ENCODE assay signal across 25 mouse cellular contexts in genomic region chr9:56840721-56841120, GRCm38 (mm10). TPM values are rescaled to one million over a fixed set of nuclear protein-coding genes. Genes with fewer than 3 reads are reported as not detected.
DNase-seq lines count a peak whose midpoint lies in the region; ATAC-seq lines count a peak whose summit lies in the region.
"Had no signal": no experiment of that assay in that cellular context is flagged by ENCODE, and none has a peak within 500 bp of the region (broad histone marks: within the 10 kb centered on the region; RNA-seq: fewer than 3 reads in every experiment).

No protein-coding gene starts in this region.

- peak overlapping the region; percentile 6; the same call in 1 of the 2 replicates for H3K27ac ChIP-seq in forebrain, embryonic 11.5 days (ENCODE audit: low read depth, low read length)
- H3K27ac ChIP-seq in forebrain, embryonic 15.5 days (replicated peaks) = no peak overlapping the region
- 0 out of 2 replicates have a peak overlapping the region, but pooled peaks have one; percentile 30 for H3K27ac ChIP-seq in hindbrain, embryonic 13.5 days
- H3K27ac ChIP-seq in hindbrain, embryonic 10.5 days = no peak overlapping the region
- H3K27ac ChIP-seq: heart, adult 2 months; heart, embryonic 15.5 days; kidney, embryonic 15.5 days; liver, embryonic 13.5 days; midbrain, embryonic 12.5 days; stomach, postnatal 0 days had no signal

- ATAC-seq in forebrain, embryonic 11.5 days (replicated peaks; ENCODE audit: low FRiP score) = no peak
- no peak for ATAC-seq in forebrain, embryonic 15.5 days (replicated peaks)
- ATAC-seq in hindbrain, embryonic 13.5 days (ENCODE audit: low FRiP score) = no peak
- ATAC-seq: forebrain, postnatal 0 days had no signal

- H3K4me1 ChIP-seq in forebrain, embryonic 11.5 days (replicated peaks; ENCODE audit: control insufficient read depth, insufficient read depth, low read length) = 0 out of 2 replicates have a peak, but pooled peaks cover 2% of the 10 kb centered on the region
- H3K4me1 ChIP-seq in forebrain, embryonic 15.5 days = peaks cover 25% of the 10 kb centered on the region
- H3K4me1 ChIP-seq in hindbrain, embryonic 13.5 days (replicated peaks) = peaks cover 50% of the 10 kb centered on the region
- peaks cover 23% of the 10 kb centered on the region for H3K4me1 ChIP-seq in hindbrain, embryonic 10.5 days (replicated peaks)
- H3K4me1 ChIP-seq: liver, embryonic 13.5 days had no signal

- H3K9me3 ChIP-seq in forebrain, embryonic 11.5 days (ENCODE audit: control insufficient read depth, low read length) = no peaks in the 10 kb centered on the region
- no peaks in the 10 kb centered on the region for H3K9me3 ChIP-seq in forebrain, embryonic 15.5 days
- H3K9me3 ChIP-seq in hindbrain, embryonic 13.5 days = no peaks in the 10 kb centered on the region
- H3K9me3 ChIP-seq in hindbrain, embryonic 10.5 days = no peaks in the 10 kb centered on the region
- H3K9me3 ChIP-seq: heart, embryonic 15.5 days; kidney, embryonic 15.5 days; liver, embryonic 13.5 days; midbrain, embryonic 12.5 days had no signal

- WGBS in forebrain, embryonic 11.5 days = 49% methylated on average over 5 of the region's 5 CpGs
- WGBS in forebrain, embryonic 15.5 days = 24% methylated on average over 5 of the region's 5 CpGs
- 60% methylated on average over 5 of the region's 5 CpGs for WGBS in hindbrain, embryonic 13.5 days
- 75% methylated on average over 5 of the region's 5 CpGs for WGBS in hindbrain, embryonic 10.5 days

- H3K4me3 ChIP-seq in forebrain, embryonic 11.5 days (ENCODE audit: low read depth, low read length) = no peak overlapping the region
- H3K4me3 ChIP-seq in forebrain, embryonic 15.5 days = no peak overlapping the region
- no peak overlapping the region for H3K4me3 ChIP-seq in hindbrain, embryonic 13.5 days
- H3K4me3 ChIP-seq in hindbrain, embryonic 10.5 days = no peak overlapping the region
- H3K4me3 ChIP-seq: heart, adult 2 months; heart, embryonic 15.5 days; kidney, embryonic 15.5 days; liver, embryonic 13.5 days; midbrain, embryonic 12.5 days had no signal

- peak; percentile 36 for DNase-seq in cerebellum, adult 11-12 months
- DNase-seq in cerebellum, postnatal 4 days (ENCODE audit: low spot score in 2 of 2) = no peak
- no peak for DNase-seq in forebrain, embryonic 11.5 days (ENCODE audit: low spot score)
- DNase-seq in hindbrain, embryonic 10.5 days (ENCODE audit: low spot score) = no peak
- no peak for DNase-seq in neural tube, embryonic 10.5 days (ENCODE audit: extremely low spot score, low spot score)
- DNase-seq: adrenal gland, postnatal 25 days; forebrain, postnatal 0 days; gastrocnemius, postnatal 25 days; heart, adult 2 months; heart, postnatal 4 days; kidney, adult 11 months; kidney, postnatal 4 days; liver, embryonic 13.5 days; lung, adult 2 months; lung, postnatal 14 days; right cerebral cortex, postnatal 14 days; thymus, adult 2 months; thymus, postnatal 4 days had no signal

- no peak overlapping the region for H3K9ac ChIP-seq in forebrain, embryonic 11.5 days (ENCODE audit: low read length)
- no peak overlapping the region for H3K9ac ChIP-seq in forebrain, embryonic 15.5 days (replicated peaks)
- no peak overlapping the region for H3K9ac ChIP-seq in hindbrain, embryonic 13.5 days
- H3K9ac ChIP-seq: forebrain, postnatal 0 days; heart, embryonic 15.5 days; kidney, embryonic 15.5 days; liver, embryonic 13.5 days; midbrain, embryonic 12.5 days had no signal

- H3K36me3 ChIP-seq in forebrain, embryonic 11.5 days (ENCODE audit: control insufficient read depth, insufficient read depth, low read length) = no peaks in the 10 kb centered on the region
- H3K36me3 ChIP-seq in forebrain, embryonic 15.5 days = no peaks in the 10 kb centered on the region
- H3K36me3 ChIP-seq in hindbrain, embryonic 13.5 days = no peaks in the 10 kb centered on the region
- no peaks in the 10 kb centered on the region for H3K36me3 ChIP-seq in hindbrain, embryonic 10.5 days
- H3K36me3 ChIP-seq: heart, embryonic 15.5 days; kidney, embryonic 15.5 days; liver, embryonic 13.5 days; midbrain, embryonic 12.5 days had no signal

- no peak overlapping the region for H3K4me2 ChIP-seq in forebrain, embryonic 11.5 days (ENCODE audit: low read depth, low read length, severe bottlenecking)
- no peak overlapping the region for H3K4me2 ChIP-seq in forebrain, embryonic 15.5 days (replicated peaks)
- no peak overlapping the region for H3K4me2 ChIP-seq in hindbrain, embryonic 13.5 days
- H3K4me2 ChIP-seq: heart, embryonic 15.5 days; kidney, embryonic 15.5 days; liver, embryonic 13.5 days; midbrain, embryonic 12.5 days had no signal

- no peaks in the 10 kb centered on the region for H3K27me3 ChIP-seq in forebrain, embryonic 11.5 days (ENCODE audit: control insufficient read depth, insufficient read depth, low read length)
- H3K27me3 ChIP-seq in forebrain, embryonic 15.5 days = no peaks in the 10 kb centered on the region
- 0 out of 2 replicates have a peak, but pooled peaks cover 3% of the 10 kb centered on the region for H3K27me3 ChIP-seq in hindbrain, embryonic 13.5 days
- peaks cover 12% of the 10 kb centered on the region for H3K27me3 ChIP-seq in hindbrain, embryonic 10.5 days (ENCODE audit: insufficient read depth, poor library complexity, severe bottlenecking)

RNA-seq across cellular contexts. Expression of gene Odf3l1, which starts 23.8 kb away (rescaled TPM):
- polyA plus RNA-seq in forebrain, embryonic 11.5 days (2014; fragmentation: Nextera tagmentation; extraction: Ambion mirVana) = not detected in 2 replicates
- polyA plus RNA-seq in forebrain, embryonic 15.5 days (2015; fragmentation: Nextera tagmentation; extraction: Ambion mirVana) = not detected in 2 replicates
- 0.18 TPM in 1 of 2 replicates, not detected in the other for polyA plus RNA-seq in hindbrain, embryonic 13.5 days (2015; fragmentation: Nextera tagmentation; extraction: Ambion mirVana)
- 0.14 TPM in 1 of 2 replicates, not detected in the other for polyA plus RNA-seq in hindbrain, embryonic 10.5 days (2016; fragmentation: Nextera tagmentation; extraction: Ambion mirVana)
- polyA plus RNA-seq: embryonic facial prominence, embryonic 11.5 days; liver, embryonic 13.5 days; midbrain, embryonic 12.5 days had no signal

RNA-seq across cellular contexts. Expression of gene Cspg4, which starts 24.1 kb away (rescaled TPM):
- 1.4 and 2.0 TPM in 2 replicates for polyA plus RNA-seq in forebrain, embryonic 11.5 days (2014; fragmentation: Nextera tagmentation; extraction: Ambion mirVana)
- polyA plus RNA-seq in forebrain, embryonic 15.5 days (2015; fragmentation: Nextera tagmentation; extraction: Ambion mirVana) = 5.1 and 6.0 TPM in 2 replicates
- polyA plus RNA-seq in hindbrain, embryonic 13.5 days (2015; fragmentation: Nextera tagmentation; extraction: Ambion mirVana) = 4.2 and 5.2 TPM in 2 replicates
- 1.9 and 2.0 TPM in 2 replicates for polyA plus RNA-seq in hindbrain, embryonic 10.5 days (2016; fragmentation: Nextera tagmentation; extraction: Ambion mirVana)

RNA-seq across cellular contexts. Expression of gene Lingo1, which starts 44.5 kb away (rescaled TPM):
- 2.5 and 3.2 TPM in 2 replicates for polyA plus RNA-seq in forebrain, embryonic 11.5 days (2014; fragmentation: Nextera tagmentation; extraction: Ambion mirVana)
- 32.4 and 38.4 TPM in 2 replicates for polyA plus RNA-seq in forebrain, embryonic 15.5 days (2015; fragmentation: Nextera tagmentation; extraction: Ambion mirVana)
- polyA plus RNA-seq in hindbrain, embryonic 13.5 days (2015; fragmentation: Nextera tagmentation; extraction: Ambion mirVana) = 48.9 and 50.4 TPM in 2 replicates
- 5.1 and 9.9 TPM in 2 replicates for polyA plus RNA-seq in hindbrain, embryonic 10.5 days (2016; fragmentation: Nextera tagmentation; extraction: Ambion mirVana)

Comparison
In these comparisons a context has a peak if more than half of its experiments do, and no peak if none do; other contexts are left out.
1. H3K27ac ChIP-seq: peak in forebrain, embryonic 11.5 days (single experiment) and hindbrain, embryonic 13.5 days (single experiment); none in forebrain, embryonic 15.5 days (single experiment) and hindbrain, embryonic 10.5 days (single experiment).